Mouse (Mus musculus) right cerebral cortex, postnatal 36 days (tissue): ENCODE data around the gene Eapp.

ENCODE experiments used
- DNase-seq, 2 experiments: peaks; one replicate each; pipeline ENCODE4 v3.0.0; 2022; ENCODE audit warnings: low spot score in 2 of 2, mixed read lengths in 1 of 2

Eapp gene

DNA sequence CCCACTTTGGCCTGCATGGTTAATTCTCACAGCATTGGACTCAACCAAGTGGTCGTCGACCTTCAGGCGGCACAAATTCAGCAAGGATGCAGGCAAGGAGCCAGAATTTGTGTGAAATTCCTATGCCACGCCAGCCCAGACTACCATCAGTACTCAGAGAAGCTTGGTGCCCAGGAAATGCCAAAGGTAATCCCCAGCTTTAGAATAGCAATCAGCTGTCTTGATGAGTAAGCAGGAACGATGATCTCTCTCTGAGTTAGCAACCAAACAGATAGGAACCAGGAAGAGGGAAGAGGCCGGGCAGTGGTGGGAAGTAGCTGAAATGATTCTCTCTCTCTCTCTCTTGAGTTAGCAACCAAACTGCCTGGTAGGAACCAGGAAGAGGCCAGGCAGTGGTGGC, 55.4 kb downstream of the Eapp start:
- no peak for DNase-seq

DNA sequence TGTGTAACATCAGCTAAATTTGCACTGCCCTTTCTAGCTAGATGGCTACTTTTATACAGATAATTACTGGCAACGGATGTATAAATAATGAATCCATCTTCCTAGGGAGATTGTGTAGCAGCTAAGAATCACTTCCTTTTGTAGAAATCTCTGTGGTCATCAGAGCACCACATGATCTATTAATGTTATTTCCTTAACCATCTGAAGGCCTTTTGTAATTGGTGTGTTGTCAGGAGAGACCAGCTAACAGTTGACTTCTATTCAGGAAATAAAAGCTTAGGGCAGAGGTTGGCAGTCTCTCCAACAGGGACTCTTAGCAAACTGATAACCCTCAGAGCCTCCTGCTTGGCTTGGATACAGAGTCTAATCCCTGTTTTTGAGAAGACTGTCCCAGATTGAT, 58.7 kb downstream of the Eapp start:
- DNase-seq = no peak

DNA sequence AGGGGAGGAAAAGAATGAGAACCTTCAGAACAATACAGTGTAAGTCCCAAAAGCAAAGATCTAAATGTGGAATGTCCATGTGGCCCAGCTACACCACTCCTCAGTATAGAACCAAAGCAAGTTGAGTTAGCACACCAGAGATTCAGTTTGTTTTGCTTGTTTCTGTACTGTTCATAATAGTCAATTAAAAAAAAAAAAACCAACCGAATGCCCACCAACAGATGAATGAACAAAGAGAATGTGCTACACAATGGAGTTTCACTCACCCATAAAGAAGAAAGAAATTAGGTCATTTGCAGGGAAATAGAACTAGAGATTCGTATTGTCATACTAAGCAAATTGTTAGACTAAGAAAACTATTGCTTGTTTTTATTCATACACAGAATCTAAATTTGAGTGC, 63.6 kb downstream of the Eapp start:
- DNase-seq = no peak

DNA sequence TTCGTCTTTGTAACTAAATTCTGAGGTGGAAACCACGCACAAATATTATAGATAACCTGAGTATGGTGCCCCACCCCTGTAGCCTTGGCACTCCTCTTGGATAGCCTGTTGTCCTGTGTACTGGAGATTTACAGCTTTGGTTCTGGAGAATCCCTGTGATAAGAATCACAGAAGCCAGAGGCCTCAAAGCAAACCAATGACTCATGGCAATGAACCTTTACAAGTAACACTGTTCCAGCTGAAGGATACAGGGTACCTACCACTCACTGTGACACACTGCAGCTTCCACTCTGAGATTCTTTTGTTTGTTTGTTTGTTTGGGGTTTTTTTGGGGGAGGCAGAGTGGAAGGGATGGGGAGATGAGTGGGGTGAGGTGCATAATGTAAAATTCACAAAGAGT, 73.8 kb downstream of the Eapp start:
- DNase-seq = no peak
